Mouse (Mus musculus) T-helper 1 cell (primary cell): ENCODE measurements around the gene Aifm1.

Experiments
- in situ Hi-C: fragments of 300-600 bp; cut with MboI, MseI; formaldehyde crosslinking; loops from one replicate; pipeline ENCODE4 v1.15.1; 2025; ENCODE audit warnings: high pct_unique_total_duplicates

Aifm1 gene

DNA sequence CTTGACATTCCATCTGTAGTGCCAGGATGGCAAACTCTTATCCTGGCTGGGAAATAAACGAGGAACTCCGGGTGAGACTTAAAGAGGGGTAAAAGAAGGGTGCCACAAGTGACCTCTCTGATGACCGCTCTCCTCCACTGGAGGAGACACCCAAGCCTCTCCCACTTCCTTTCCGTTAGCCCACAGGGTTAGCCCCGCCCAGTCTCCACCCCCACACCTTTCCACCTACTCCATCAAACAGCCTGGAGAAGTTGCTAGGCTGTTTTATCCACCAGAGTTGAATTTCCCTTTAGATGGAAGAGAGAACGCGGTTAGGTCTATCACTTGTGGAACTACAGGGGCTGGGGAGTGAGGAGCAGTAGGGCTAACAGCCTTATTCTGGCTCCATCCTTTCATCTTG, 88.1 kb downstream of the Aifm1 start:
- in situ Hi-C loops = loop anchor here (5.0 kb wide), 1 partner anchor 107 kb away; no protein-coding TSS in a partner anchor
